Mouse (Mus musculus) neutrophil, adult 83 days (primary cell): ENCODE results near the gene Tmed10. TPM values are rescaled to one million over a fixed set of nuclear protein-coding genes. Genes with fewer than 3 reads are reported as not detected.

Experiments used
- total RNA-seq, 2 experiments: library from RNA; stranded (reverse); gene quantifications; one replicate each; pipeline ENCODE4 v1.2.4; 2023

Gene Tmed10
- 100 to 1,000 TPM; 212 to 215 TPM for total RNA-seq

DNA sequence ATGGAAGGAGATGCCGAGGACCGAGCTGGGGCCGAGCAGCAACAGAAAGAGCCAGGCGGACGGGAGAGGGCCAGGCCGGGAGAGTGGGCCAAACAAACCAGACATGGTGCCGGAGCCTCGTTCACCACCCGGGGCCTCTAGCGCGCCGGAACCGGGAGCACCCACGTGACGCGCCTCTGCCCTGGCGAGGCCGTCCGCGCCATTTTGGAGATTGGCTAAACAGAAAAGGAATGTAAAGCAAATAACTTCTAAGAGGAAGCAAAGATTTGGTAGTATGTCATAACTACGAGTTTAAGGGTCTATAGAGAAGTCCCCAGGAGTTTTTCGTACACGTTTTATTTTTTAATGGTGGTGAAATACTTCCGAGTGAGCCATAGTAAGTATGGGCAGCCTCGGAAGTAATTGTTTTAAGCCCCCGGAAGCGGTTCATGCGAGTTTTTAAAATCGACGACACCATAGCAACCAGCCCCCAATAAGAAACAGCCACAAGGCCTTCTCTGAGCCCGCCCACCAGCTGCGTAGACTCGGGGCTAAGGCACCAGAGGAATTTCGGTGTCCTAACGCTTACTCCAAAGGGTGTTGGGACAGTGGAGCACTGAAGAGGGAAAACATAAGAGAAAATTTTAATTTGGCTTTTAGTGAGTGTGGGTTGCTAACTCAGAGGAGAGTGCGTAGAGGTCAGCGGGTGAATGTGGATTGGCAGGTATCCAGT lies at the start of gene Tmed10:
Gene Tmed10 (minus strand): TSS at position 287 of the 712 bp plus-strand sequence.

DNA sequence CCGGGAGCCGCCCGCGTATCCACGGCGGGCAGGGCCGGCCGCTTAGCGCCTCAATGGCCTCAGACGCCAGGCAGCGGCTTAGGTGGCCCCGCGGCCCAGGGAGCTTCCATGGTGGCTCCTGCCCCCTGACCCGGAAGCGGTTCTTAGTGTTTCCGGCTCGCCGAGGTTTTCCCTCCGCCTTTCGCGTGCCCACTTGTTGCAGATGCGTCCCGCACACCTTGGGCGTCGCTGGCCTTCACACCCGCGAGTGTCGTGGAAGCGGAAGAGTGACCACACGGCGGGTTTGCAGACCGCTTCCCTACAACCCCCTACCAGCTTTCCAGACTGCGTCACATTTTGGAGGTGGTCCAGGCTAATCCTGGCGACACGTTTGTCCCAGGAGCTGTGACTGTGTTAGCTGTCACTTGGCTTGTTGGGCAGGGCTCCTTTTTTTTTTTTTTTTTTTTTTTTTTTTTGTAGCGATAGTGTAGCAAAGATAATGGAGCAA lies 35.4 kb downstream of the Tmed10 start, which contains the start of gene Nek9:
Gene Nek9 (minus strand): TSS at position 120 of the 487 bp plus-strand sequence.

Other genes starting within 250 kb of the Tmed10 start
- gene Rps6kl1, start 223.6 kb downstream of the Tmed10 start, total RNA-seq: under 1 TPM in 1 of 2 experiments, not detected in 1; 0.15 TPM
- not detected for gene Pgf, start 197.1 kb downstream of the Tmed10 start, total RNA-seq
- 10 to 100 TPM; 71.0 to 82.4 TPM for gene Eif2b2, start 155.4 kb downstream of the Tmed10 start, total RNA-seq
- 1 to 10 TPM; 4.1 to 5.3 TPM for gene Mlh3, start 104.2 kb downstream of the Tmed10 start, total RNA-seq
- 10 to 100 TPM; 14.2 to 18.8 TPM for gene Acyp1, start 86.4 kb downstream of the Tmed10 start, total RNA-seq
- not detected for gene Zc2hc1c, start 86.3 kb downstream of the Tmed10 start, total RNA-seq
- 10 to 100 TPM; 53.4 to 53.7 TPM for gene Nek9, start 35.5 kb downstream of the Tmed10 start, total RNA-seq
- gene Fos, start 99.0 kb upstream of the Tmed10 start, total RNA-seq: 1,000 to 10,000 TPM; 5,056 to 6,096 TPM
- 10 to 100 TPM; 66.3 to 84.9 TPM for gene Jdp2, start 224.2 kb upstream of the Tmed10 start, total RNA-seq